Mouse (Mus musculus) ES-Bruce4 (cell line): Measurements from ENCODE around the gene Ipo4. TPM values are rescaled to one million over a fixed set of nuclear protein-coding genes. Genes with fewer than 3 reads are reported as not detected.
A peak's percentile ranks its signal among the peaks of the same experiment; 100 is the strongest.

Source experiments
- H3K27ac ChIP-seq: 2 replicates; pipeline ENCODE4 v1.5.1; 2012; ENCODE audit warnings: low read length, inconsistent platforms; ENCODE audit not compliant: insufficient read depth
- H3K27me3 ChIP-seq: 2 replicates; pipeline ENCODE4 v1.6.1; 2012; ENCODE audit warnings: mild to moderate bottlenecking, low read length, inconsistent platforms; ENCODE audit not compliant: control insufficient read depth, poor library complexity, insufficient read depth, severe bottlenecking
- H3K36me3 ChIP-seq: 2 replicates; pipeline ENCODE4 v1.6.1; 2012; ENCODE audit warnings: inconsistent platforms, mild to moderate bottlenecking, low read length, moderate library complexity; ENCODE audit not compliant: control insufficient read depth, poor library complexity, insufficient read depth, severe bottlenecking
- H3K4me1 ChIP-seq: one replicate; pipeline ENCODE4 v1.8.1; 2011; ENCODE audit warnings: low read length; ENCODE audit not compliant: control insufficient read depth, insufficient read depth
- H3K4me3 ChIP-seq: 2 replicates; pipeline ENCODE4 v1.5.1; 2011; ENCODE audit warnings: low read depth, mild to moderate bottlenecking, low read length
- H3K9ac ChIP-seq: 2 replicates; pipeline ENCODE4 v1.6.1; 2012; ENCODE audit warnings: low read depth, mild to moderate bottlenecking, inconsistent platforms; ENCODE audit not compliant: poor library complexity, severe bottlenecking
- H3K9me3 ChIP-seq: replicated peaks from 2 replicates; pipeline ENCODE4 v1.6.1; 2012; ENCODE audit warnings: mild to moderate bottlenecking, low read length, inconsistent platforms; ENCODE audit not compliant: control insufficient read depth, poor library complexity, insufficient read depth, severe bottlenecking
- CTCF ChIP-seq: IDR thresholded peaks from one replicate; pipeline ENCODE4 v1.8.1; 2011; ENCODE audit warnings: low read depth, low read length
- EP300 ChIP-seq: IDR thresholded peaks from 2 replicates; pipeline ENCODE4 v1.6.1; 2011; ENCODE audit warnings: low read depth, low read length; ENCODE audit not compliant: insufficient read depth
- POLR2A ChIP-seq: IDR thresholded peaks from one replicate; pipeline ENCODE4 v1.8.1; 2011; ENCODE audit warnings: low read length; ENCODE audit not compliant: insufficient read depth
- polyA plus RNA-seq: library from polyadenylated mRNA; stranded (reverse); fragments of >200 nt; gene quantifications from 2 replicates; pipeline ENCODE4 v1.2.4, GENCODE M21; 2011; ENCODE audit warnings: low read depth; ENCODE audit not compliant: missing spikeins, insufficient read depth, insufficient read length

Ipo4 gene
- polyA plus RNA-seq, 1 experiment, result 88.5 TPM

DNA sequence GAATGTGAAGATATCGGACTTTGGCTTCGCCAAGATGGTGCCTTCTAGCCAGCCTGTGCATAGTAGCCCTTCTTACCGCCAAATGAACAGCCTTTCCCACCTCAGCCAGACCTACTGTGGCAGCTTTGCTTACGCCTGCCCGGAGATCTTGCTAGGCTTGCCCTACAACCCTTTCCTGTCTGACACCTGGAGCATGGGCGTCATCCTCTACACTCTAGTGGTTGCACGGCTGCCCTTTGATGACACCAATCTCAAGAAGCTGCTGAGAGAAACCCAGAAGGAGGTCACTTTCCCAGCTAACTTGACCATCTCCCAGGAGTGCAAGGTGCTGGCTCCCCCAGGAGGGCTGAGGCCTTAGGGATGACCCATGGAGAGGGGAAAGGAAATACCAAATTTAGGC is 15.8 kb upstream of the Ipo4 start:
- Histone ChIP-seq H3K4me3 (no peak overlapping the region), H3K4me1 (no peaks in the 10 kb centered on the region), H3K9me3 (no peaks in the 10 kb centered on the region), H3K9ac (no peak overlapping the region), H3K27ac (no peak overlapping the region), H3K36me3 (no peaks in the 10 kb centered on the region), H3K27me3 (no peaks in the 10 kb centered on the region)
- TF ChIP-seq POLR2A, result no peak

DNA sequence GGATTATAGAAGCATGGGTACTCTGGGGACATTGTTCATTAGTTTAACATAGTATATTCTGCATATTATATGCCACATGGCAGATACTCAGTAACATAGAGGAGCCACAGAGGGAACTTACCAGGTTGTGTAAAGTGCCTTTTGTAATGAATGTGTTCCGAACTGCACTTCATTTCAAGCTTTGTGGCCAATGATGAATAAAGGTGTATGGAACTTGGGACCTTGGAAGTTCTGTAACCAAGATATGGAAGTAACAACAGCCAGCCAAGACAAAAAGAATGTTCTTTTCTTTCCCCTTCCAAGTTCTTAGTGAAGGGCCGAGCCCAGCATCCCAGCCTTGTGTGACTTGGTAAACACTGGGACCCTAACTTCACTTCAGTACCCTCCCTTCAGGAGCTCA is 14.1 kb upstream of the Ipo4 start, which contains the start of gene Tssk4:
TSS of gene Tssk4 (plus strand) at position 301 of the 400 bp plus-strand sequence.
- Histone ChIP-seq H3K9me3 (no peaks in the 10 kb centered on the region), H3K4me3 (no peak within 1 kb of the TSS), H3K36me3 (no peaks in the 10 kb centered on the region), H3K9ac (no peak within 1 kb of the TSS), H3K27me3 (no peaks in the 10 kb centered on the region), H3K27ac (no peak within 1 kb of the TSS), H3K4me1 (no peaks in the 10 kb centered on the region)
- TF ChIP-seq POLR2A (no peak), CTCF (no peak), EP300 (no peak)

DNA sequence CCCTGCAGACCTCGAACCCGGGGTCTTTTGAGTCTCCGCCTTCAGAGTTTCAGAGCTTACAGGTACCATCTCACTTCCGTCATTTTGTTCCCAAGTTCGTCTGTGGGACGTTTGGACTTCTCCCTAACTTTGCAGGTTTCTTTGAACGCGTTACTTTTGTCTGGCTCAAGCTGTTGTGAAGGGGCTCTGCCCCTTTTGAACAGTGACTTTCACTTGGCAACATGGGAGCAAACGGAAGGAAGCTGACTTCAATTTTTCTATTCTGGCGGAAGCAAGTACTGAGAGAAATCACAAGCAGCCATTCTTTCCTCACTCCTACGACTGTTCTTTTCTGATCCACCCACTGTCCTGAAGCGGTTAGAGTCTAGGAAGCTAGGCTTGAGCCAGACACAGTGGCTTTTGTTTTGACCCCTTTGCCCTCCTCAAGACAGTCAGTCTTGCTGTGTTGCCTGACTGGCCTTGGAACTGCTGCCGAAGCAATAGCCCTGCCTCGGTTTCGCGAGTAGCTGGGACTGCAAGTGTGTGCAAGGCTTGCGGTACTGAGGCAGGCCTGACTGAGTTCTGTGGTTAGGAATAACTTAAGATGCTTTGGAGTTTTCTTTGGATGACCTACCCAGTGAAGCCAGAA is 8.6 kb upstream of the Ipo4 start:
- H3K9me3 ChIP-seq, result no peaks in the 10 kb centered on the region
- no peak overlapping the region for H3K27ac ChIP-seq
- H3K36me3 ChIP-seq, result peaks cover 3% of the 10 kb centered on the region
- H3K4me3 ChIP-seq, result peak overlapping the region; percentile 84
- H3K4me1 ChIP-seq, result peaks cover 2% of the 10 kb centered on the region
- peak overlapping the region; percentile 91 for H3K9ac ChIP-seq
- no peak for TF ChIP-seq CTCF
- TF ChIP-seq POLR2A, result no peak
- no peak for TF ChIP-seq EP300
- no peaks in the 10 kb centered on the region for H3K27me3 ChIP-seq

DNA sequence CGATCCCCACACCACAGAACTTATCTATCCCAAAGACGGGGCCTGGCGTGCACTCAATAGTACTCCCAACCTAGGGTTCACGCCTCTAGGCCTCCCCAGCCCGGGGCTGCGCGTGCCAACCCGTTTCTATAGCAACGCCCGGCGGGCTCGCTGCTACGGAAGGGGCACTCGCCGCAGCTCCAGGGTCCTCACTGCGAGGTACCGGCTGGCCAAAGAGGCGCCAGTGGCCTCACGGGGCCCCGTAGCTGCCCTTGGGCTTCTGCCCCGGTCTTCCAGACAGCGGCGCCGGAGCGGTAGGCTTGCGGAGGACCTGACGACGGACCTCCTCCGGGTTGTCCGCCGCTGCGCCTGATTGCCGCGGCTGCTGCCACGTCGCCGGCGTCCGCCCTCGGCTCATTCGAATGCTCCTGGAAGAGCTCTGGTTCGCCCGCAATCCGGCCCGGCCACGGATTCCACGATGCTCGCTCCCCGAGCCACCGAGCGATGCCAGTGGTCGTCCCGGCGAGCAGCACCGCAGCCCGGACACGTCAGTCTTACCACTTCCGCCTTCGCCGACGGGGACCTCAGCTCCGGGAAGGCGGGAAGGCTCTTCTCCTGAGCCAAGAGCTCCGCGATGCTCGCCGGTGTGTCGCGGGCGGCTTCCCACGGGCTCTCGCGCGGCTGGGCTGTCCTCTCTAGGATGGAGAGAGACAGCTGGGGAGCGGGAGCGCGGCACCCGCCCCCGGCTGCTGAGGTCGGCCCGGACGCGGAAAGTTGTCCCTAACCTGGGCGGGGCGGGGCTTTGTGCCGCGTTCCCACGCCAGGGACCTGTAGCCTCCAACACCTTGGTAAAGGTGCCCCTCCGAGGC is 7.5 kb upstream of the Ipo4 start, which contains the start of gene Tm9sf1:
TSS of gene Tm9sf1 (minus strand) at position 747 of the 848 bp plus-strand sequence.
- Histone ChIP-seq H3K9ac (peak within 1 kb of the TSS; percentile 91), H3K27me3 (no peaks in the 10 kb centered on the region), H3K4me1 (peaks cover 2% of the 10 kb centered on the region), H3K36me3 (peaks cover 3% of the 10 kb centered on the region), H3K27ac (no peak within 1 kb of the TSS), H3K4me3 (peak within 1 kb of the TSS; percentile 84), H3K9me3 (no peaks in the 10 kb centered on the region)
- TF ChIP-seq EP300, result no peak
- TF ChIP-seq POLR2A, result peak; percentile 13
- TF ChIP-seq CTCF, result no peak

DNA sequence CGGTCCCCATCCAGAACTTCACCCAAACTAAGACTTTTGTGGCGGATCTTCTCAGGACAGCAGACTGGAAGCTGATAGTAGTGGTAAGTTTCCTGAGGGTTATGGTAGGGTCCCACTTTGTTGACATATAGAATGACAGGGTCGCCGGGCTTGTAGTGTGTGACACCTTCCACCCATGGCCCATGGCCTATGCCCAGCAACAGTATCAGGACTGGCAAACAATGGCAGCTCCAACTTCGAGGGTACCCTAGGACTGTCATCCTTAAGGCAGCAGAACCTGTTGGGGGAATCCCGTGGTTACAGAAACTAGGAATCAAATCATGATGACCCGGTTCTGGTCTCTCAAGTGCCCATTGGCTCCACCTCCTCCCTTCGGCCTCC is 6.9 kb upstream of the Ipo4 start:
- H3K9me3 ChIP-seq, result no peaks in the 10 kb centered on the region
- TF ChIP-seq CTCF, result no peak
- no peak for TF ChIP-seq EP300
- H3K36me3 ChIP-seq, result peaks cover 3% of the 10 kb centered on the region
- H3K4me1 ChIP-seq, result peaks cover 2% of the 10 kb centered on the region
- peak overlapping the region; percentile 91 for H3K9ac ChIP-seq
- H3K27me3 ChIP-seq, result no peaks in the 10 kb centered on the region
- H3K4me3 ChIP-seq, result peak overlapping the region; percentile 84
- H3K27ac ChIP-seq, result no peak overlapping the region

DNA sequence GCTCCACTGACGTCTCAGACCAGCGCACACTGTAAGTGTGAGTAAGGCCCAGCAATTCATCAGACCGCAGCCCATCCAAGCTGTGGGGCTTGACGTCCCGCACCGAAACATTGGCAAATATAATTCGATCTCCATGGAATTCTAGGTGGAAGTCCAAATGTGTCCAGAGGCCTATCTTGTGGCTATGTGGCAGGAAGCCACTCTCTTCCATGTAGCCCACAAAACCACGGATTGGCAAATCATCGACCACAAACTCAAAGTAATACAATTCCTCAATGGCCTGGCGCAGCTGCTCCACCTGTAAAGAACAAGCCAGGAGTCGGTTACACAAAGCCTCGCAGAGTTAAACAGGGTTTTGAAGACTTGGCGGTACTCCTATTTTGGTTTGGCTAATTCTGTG is 5.5 kb upstream of the Ipo4 start:
- TF ChIP-seq EP300 (no peak), CTCF (no peak), POLR2A (no peak)
- H3K4me3 ChIP-seq, result no peak overlapping the region
- H3K4me1 ChIP-seq, result peaks cover 2% of the 10 kb centered on the region
- no peaks in the 10 kb centered on the region for H3K27me3 ChIP-seq
- no peak overlapping the region for H3K9ac ChIP-seq
- no peak overlapping the region for H3K27ac ChIP-seq
- H3K9me3 ChIP-seq, result no peaks in the 10 kb centered on the region
- H3K36me3 ChIP-seq, result peaks cover 3% of the 10 kb centered on the region
